Mouse (Mus musculus) myocyte (in vitro differentiated cells): ENCODE measurements around the gene Sh2d6.

ENCODE experiments used
- CEBPB ChIP-seq: IDR thresholded peaks from 2 replicates; pipeline ENCODE4 v1.6.1; 2011; ENCODE audit warnings: mild to moderate bottlenecking, moderate library complexity; ENCODE audit not compliant: poor library complexity, insufficient read depth, severe bottlenecking
- E2F4 ChIP-seq: IDR thresholded peaks from one replicate; pipeline ENCODE4 v1.6.1; 2011; ENCODE audit warnings: mild to moderate bottlenecking, control low read depth, moderate library complexity; ENCODE audit not compliant: insufficient read depth
- MAX ChIP-seq: IDR thresholded peaks from one replicate; pipeline ENCODE4 v1.6.1; 2011; ENCODE audit warnings: low read depth, mild to moderate bottlenecking, control low read depth
- MYOG ChIP-seq, 3 experiments: IDR thresholded peaks; one replicate each; pipeline ENCODE4 v1.6.1; 2011; ENCODE audit warnings: control low read depth in 2 of 3, low read depth in 2 of 3, mild to moderate bottlenecking in 2 of 3; ENCODE audit not compliant: insufficient read length in 2 of 3, control insufficient read depth in 1 of 3, insufficient read depth in 1 of 3
- POLR2A ChIP-seq: IDR thresholded peaks from one replicate; pipeline ENCODE4 v1.6.1; 2011; ENCODE audit warnings: low read depth, mild to moderate bottlenecking, control low read depth, moderate library complexity; ENCODE audit not compliant: insufficient read length
- POLR2AphosphoS2 ChIP-seq: IDR thresholded peaks from one replicate; pipeline ENCODE4 v1.6.1; 2011; ENCODE audit warnings: low read depth, control low read depth; ENCODE audit not compliant: insufficient read length
- REST ChIP-seq: IDR thresholded peaks from one replicate; pipeline ENCODE4 v1.6.1; 2011; ENCODE audit warnings: mild to moderate bottlenecking, control low read depth, moderate library complexity; ENCODE audit not compliant: insufficient read depth, insufficient read length
- SRF ChIP-seq: IDR thresholded peaks from one replicate; pipeline ENCODE4 v1.6.1; 2011; ENCODE audit warnings: low read depth; ENCODE audit not compliant: control insufficient read depth, insufficient read length
- TCF12 ChIP-seq: IDR thresholded peaks from one replicate; pipeline ENCODE4 v1.6.1; 2011; ENCODE audit warnings: mild to moderate bottlenecking, control low read depth; ENCODE audit not compliant: poor library complexity, insufficient read depth, severe bottlenecking
- USF1 ChIP-seq: IDR thresholded peaks from one replicate; pipeline ENCODE4 v1.6.1; 2011; ENCODE audit warnings: low read depth, mild to moderate bottlenecking, control low read depth, moderate library complexity

DNA sequence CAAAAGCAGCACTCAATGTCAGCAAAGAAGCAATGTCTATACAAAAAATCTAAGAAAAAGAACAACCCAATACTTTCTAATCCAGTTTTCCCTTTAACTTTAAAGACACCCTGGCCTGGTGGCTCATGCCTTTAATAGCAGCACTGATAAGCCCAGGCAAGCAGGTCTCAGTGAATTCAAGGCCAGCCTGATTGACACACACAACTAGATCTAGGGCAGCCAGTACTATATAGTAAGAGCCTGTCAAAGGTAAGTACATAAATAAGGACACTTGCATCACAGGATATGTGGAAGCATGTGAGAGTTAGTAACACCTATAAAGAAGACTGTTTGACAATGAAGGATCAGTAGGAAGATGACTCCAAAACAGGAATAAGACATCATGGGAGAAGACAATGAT is 32.0 kb downstream of the Sh2d6 start:
- TF ChIP-seq SRF = no peak
- no peak for TF ChIP-seq POLR2A
- no peak for TF ChIP-seq E2F4
- no peak for TF ChIP-seq MYOG (IDR thresholded peaks at IDR 0.05; ENCODE audit: control insufficient read depth in 1 of 3, insufficient read depth in 1 of 3, insufficient read length in 2 of 3, low read depth in 2 of 3)
- no peak for TF ChIP-seq CEBPB
- TF ChIP-seq TCF12 = no peak
- no peak for TF ChIP-seq POLR2AphosphoS2
- no peak for TF ChIP-seq REST
- TF ChIP-seq USF1 = no peak
- no peak for TF ChIP-seq MAX
